Mouse (Mus musculus): Measurements from ENCODE around the gene Mpdz.

GRCm38 (mm10) chr4:81372355-81372754 is 70.3 kb downstream of the Mpdz start:
- TF ChIP-seq CTCF (IDR thresholded peaks at IDR 0.05; ENCODE audit: low read depth, low read length) = no peak
- TF ChIP-seq POLR2A (IDR thresholded peaks at IDR 0.05; ENCODE audit: borderline replicate concordance, low read depth, low read length) = no peak
